Mouse (Mus musculus) olfactory bulb, adult 2 months (tissue): ENCODE measurements at regions not wholly inside any gene's neighbourhood (a gene's known extent, or its start where the extent isn't known, plus 50 kb on each side); places are given as distances from the start of the nearest gene placed in this dataset.

Experiments used
- CTCF ChIP-seq: fragments of 200-500 bp; IDR thresholded peaks from 2 replicates; pipeline ENCODE4 v1.5.1; 2012; ENCODE audit warnings: low read depth, mild to moderate bottlenecking, low read length, moderate library complexity; ENCODE audit not compliant: insufficient read depth
- POLR2A ChIP-seq: fragments of 200-500 bp; IDR thresholded peaks from 2 replicates; pipeline ENCODE4 v1.6.1; 2012; ENCODE audit warnings: mild to moderate bottlenecking, low read depth, low read length, moderate library complexity; ENCODE audit not compliant: insufficient read depth

- TF ChIP-seq POLR2A (no peak), CTCF (no peak)
These were observed 109.7 kb upstream of the Six2 start for GRCm38 (mm10) chr17:85797755-85798154.
